Mouse (Mus musculus) monocyte, adult 2 months (primary cell): Measurements from ENCODE around the gene Spsb2.
A peak's percentile ranks its signal among the peaks of the same experiment; 100 is the strongest.

Experiments
- DNase-seq, 2 experiments: peaks; one replicate each; pipeline ENCODE4 v3.0.0; 2022; ENCODE audit warnings: low spot score in 2 of 2, low read depth in 1 of 2

Spsb2 gene

GRCm38 (mm10) chr6:124856916-124857839, 48.7 kb downstream of the Spsb2 start, which contains the start of gene P3h3:
TSS of gene P3h3 (minus strand) at chr6:124857752.
- peak; percentile 31 to 66 for DNase-seq

- DNase-seq: no peak
Measured at GRCm38 (mm10) chr6:124857840-124858530, 49.5 kb downstream of the Spsb2 start.

- no peak for DNase-seq
Measured at GRCm38 (mm10) chr6:124858561-124859318, 50.3 kb downstream of the Spsb2 start.

GRCm38 (mm10) chr6:124859725-124860124, 51.3 kb downstream of the Spsb2 start:
- DNase-seq: peak; percentile 56 to 79
